Comparison of ENCODE assay signal across 8 mouse cellular contexts in genomic region chr13:15464081-15464526, GRCm38 (mm10). TPM values are rescaled to one million over a fixed set of nuclear protein-coding genes. Genes with fewer than 3 reads are reported as not detected.
DNase-seq lines count a peak whose midpoint lies in the region; ATAC-seq and TF ChIP-seq lines count a peak whose summit lies in the region.

No protein-coding gene starts in this region.

- no peak overlapping the region for H3K27ac ChIP-seq in brown adipose tissue, adult 24 weeks (replicated peaks; ENCODE audit: low read depth, low read length)
- peak overlapping the region; percentile 82 for H3K27ac ChIP-seq in intestine, postnatal 0 days (ENCODE audit: low read depth, low read length)
- peak overlapping the region; percentile 99 for H3K27ac ChIP-seq in lung, embryonic 15.5 days

- peak overlapping the region; percentile 70 for H3K4me3 ChIP-seq in brown adipose tissue, adult 24 weeks (ENCODE audit: insufficient read depth, low read depth, low read length)
- peak overlapping the region; percentile 65 for H3K4me3 ChIP-seq in intestine, postnatal 0 days (ENCODE audit: low read depth, low read length)
- H3K4me3 ChIP-seq in lung, embryonic 15.5 days = peak overlapping the region; percentile 90

- H3K27me3 ChIP-seq in intestine, postnatal 0 days (replicated peaks; ENCODE audit: control insufficient read depth, insufficient read depth, low read length) = peaks cover 30% of the 10 kb centered on the region
- no peaks in the 10 kb centered on the region for H3K27me3 ChIP-seq in lung, embryonic 15.5 days

- H3K9me3 ChIP-seq in intestine, postnatal 0 days (ENCODE audit: control insufficient read depth) = no peaks in the 10 kb centered on the region
- no peaks in the 10 kb centered on the region for H3K9me3 ChIP-seq in lung, embryonic 15.5 days

- WGBS in intestine, postnatal 0 days = under 1% methylated on average over 51 of the region's 51 CpGs
- under 1% methylated on average over 51 of the region's 51 CpGs for WGBS in lung, embryonic 15.5 days

- TF ChIP-seq CTCF in intestine, postnatal 0 days (IDR thresholded peaks at IDR 0.05; ENCODE audit: low read depth) = no peak

- peak overlapping the region; percentile 65 for H3K9ac ChIP-seq in intestine, postnatal 0 days (ENCODE audit: low read depth, low read length)
- peak overlapping the region; percentile 93 for H3K9ac ChIP-seq in lung, embryonic 15.5 days

- H3K36me3 ChIP-seq in intestine, postnatal 0 days (ENCODE audit: control insufficient read depth, insufficient read depth) = no peaks in the 10 kb centered on the region
- no peaks in the 10 kb centered on the region for H3K36me3 ChIP-seq in lung, embryonic 15.5 days

- peak; percentile 12; the same call in 1 of the 2 replicates for ATAC-seq in intestine, postnatal 0 days
- ATAC-seq in lung, embryonic 15.5 days (ENCODE audit: borderline replicate concordance, extremely low read depth, low FRiP score, low TSS enrichment) = 0 out of 2 replicates have a peak, but pooled peaks have one; percentile 8
- no peak for ATAC-seq in inflammation-experienced regulatory T-cells, adult 6 months

- peak; percentile 28 to 38 for DNase-seq in layer of hippocampus, postnatal 10 days (ENCODE audit: low spot score in 2 of 2)
- DNase-seq in layer of hippocampus, adult 11-12 months (ENCODE audit: low spot score) = no peak
- DNase-seq in heart, adult 11 months = peak; percentile 92
- DNase-seq in ovary, postnatal 36 days (ENCODE audit: low spot score) = peak; percentile 45

- H3K4me1 ChIP-seq in brown adipose tissue, adult 24 weeks (ENCODE audit: control insufficient read depth, insufficient read depth, insufficient read length, low read length) = no peaks in the 10 kb centered on the region
- H3K4me1 ChIP-seq in intestine, postnatal 0 days (replicated peaks; ENCODE audit: control insufficient read depth, insufficient read depth, low read length) = no peaks in the 10 kb centered on the region
- peaks cover 40% of the 10 kb centered on the region for H3K4me1 ChIP-seq in lung, embryonic 15.5 days

- peak overlapping the region; percentile 75 for H3K4me2 ChIP-seq in intestine, postnatal 0 days (replicated peaks; ENCODE audit: low read depth)
- H3K4me2 ChIP-seq in lung, embryonic 15.5 days = peak overlapping the region; percentile 75

RNA-seq across cellular contexts. Expression of gene Gli3, which starts 1.1 kb away (rescaled TPM):
- total RNA-seq in layer of hippocampus, postnatal 10 days (2021) = 10 to 100 TPM; 10.1 to 13.0 TPM
- 0.63 and 0.75 TPM in 2 replicates for polyA plus RNA-seq in brown adipose tissue, adult 24 weeks (2012; ENCODE audit: insufficient read depth, insufficient read length, missing spikeins)
- polyA plus RNA-seq in intestine, postnatal 0 days (2015; fragmentation: Nextera tagmentation; extraction: Ambion mirVana) = 4.4 and 5.0 TPM in 2 replicates
- 18.8 and 19.0 TPM in 2 replicates for polyA plus RNA-seq in lung, embryonic 15.5 days (2015; fragmentation: Nextera tagmentation; extraction: Ambion mirVana)
- polyA plus RNA-seq in inflammation-experienced regulatory T-cells, adult 6 months (2017; shearing (Covaris generic)) = under 1 TPM in 1 of 3 experiments, not detected in 2; 0.06 TPM
